ENCODE assay signal across 18 mouse cellular contexts in the genomic region with DNA sequence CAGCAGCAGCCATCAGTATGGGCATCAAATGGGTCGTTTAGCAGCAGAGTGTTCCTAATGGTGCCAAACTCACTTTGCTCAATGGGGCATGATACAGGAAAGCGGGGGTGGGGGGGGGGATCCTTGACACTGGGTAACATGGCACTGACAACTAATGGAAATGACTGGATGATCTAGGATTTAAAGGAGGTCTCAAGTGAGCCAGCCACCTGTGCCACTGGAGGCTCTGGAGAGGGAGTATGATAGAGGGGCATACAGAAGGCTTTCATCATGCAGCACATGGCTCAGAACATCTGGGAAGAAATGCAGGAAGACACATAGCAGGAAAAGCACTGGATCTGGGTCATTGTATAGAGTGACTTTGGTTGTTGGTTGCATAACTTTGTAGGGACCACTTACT.
"Had no signal": no experiment of that assay in that cellular context is flagged by ENCODE, and none has a peak within 500 bp of the region (broad histone marks: within the 10 kb centered on the region; RNA-seq: fewer than 3 reads in every experiment).

No protein-coding gene starts in this region.

- H3K4me1 ChIP-seq: midbrain, embryonic 12.5 days had no signal

- H3K27me3 ChIP-seq: midbrain, embryonic 12.5 days; neural tube, embryonic 12.5 days; neural tube, embryonic 15.5 days had no signal

- H3K27ac ChIP-seq: midbrain, embryonic 10.5 days; midbrain, embryonic 12.5 days; neural tube, embryonic 12.5 days; neural tube, embryonic 15.5 days had no signal

- H3K36me3 ChIP-seq: midbrain, embryonic 10.5 days; midbrain, embryonic 12.5 days; neural tube, embryonic 12.5 days; neural tube, embryonic 15.5 days had no signal

- ATAC-seq: midbrain, embryonic 16.5 days had no signal

- DNase-seq: lung, adult 18-20 months; lung, embryonic 14.5 days; lung, postnatal 10 days; lung, postnatal 4 days; midbrain, embryonic 14.5 days; right cerebral cortex, adult 18-20 months; right cerebral cortex, postnatal 25 days; right cerebral cortex, postnatal 4 days; spleen, adult 18-20 months; thymus, adult 18-20 months; thymus, postnatal 14 days; thymus, postnatal 36 days had no signal

- H3K4me2 ChIP-seq: lung, embryonic 14.5 days; midbrain, embryonic 12.5 days; neural tube, embryonic 12.5 days; neural tube, embryonic 15.5 days had no signal

- H3K4me3 ChIP-seq: midbrain, embryonic 10.5 days; midbrain, embryonic 12.5 days; myocyte; neural tube, embryonic 12.5 days; neural tube, embryonic 15.5 days had no signal

- H3K9me3 ChIP-seq: midbrain, embryonic 10.5 days; midbrain, embryonic 12.5 days; neural tube, embryonic 12.5 days; neural tube, embryonic 15.5 days had no signal

- H3K9ac ChIP-seq: lung, embryonic 14.5 days; midbrain, embryonic 12.5 days; neural tube, embryonic 12.5 days; neural tube, embryonic 15.5 days had no signal
